Mouse (Mus musculus) erythroid progenitor cell, adult 5-6 weeks (primary cell): Measurements from ENCODE around the gene Hps3. TPM values are rescaled to one million over a fixed set of nuclear protein-coding genes. Genes with fewer than 3 reads are reported as not detected.

ENCODE experiments used
- ATAC-seq: replicated peaks from 2 replicates; pipeline ENCODE4 v1.8.0; 2016; ENCODE audit warnings: moderate number of reproducible peaks, mild to moderate bottlenecking, moderate TSS enrichment, inconsistent platforms; ENCODE audit not compliant: poor library complexity, low FRiP score, severe bottlenecking
- total RNA-seq, 2 experiments: library from RNA; stranded (forward) in 1 of 2; stranded (reverse) in 1 of 2; fragments of 150-400 nt in 1 of 2; fragments of 186-747, 209-891 nt in 1 of 2; gene quantifications; 2 replicates each; pipeline versions ENCODE4 v1.2.3 to v1.2.4; 2015 to 2017; ENCODE audit warnings: low replicate concordance in 2 of 2

The Hps3 gene
- total RNA-seq, 2 experiments from 2014 or later = 7.7 to 15.1 TPM

- no peak for ATAC-seq
These were observed 24.7 kb downstream of the Hps3 start for GRCm38 (mm10) chr3:20010464-20010863.

DNA sequence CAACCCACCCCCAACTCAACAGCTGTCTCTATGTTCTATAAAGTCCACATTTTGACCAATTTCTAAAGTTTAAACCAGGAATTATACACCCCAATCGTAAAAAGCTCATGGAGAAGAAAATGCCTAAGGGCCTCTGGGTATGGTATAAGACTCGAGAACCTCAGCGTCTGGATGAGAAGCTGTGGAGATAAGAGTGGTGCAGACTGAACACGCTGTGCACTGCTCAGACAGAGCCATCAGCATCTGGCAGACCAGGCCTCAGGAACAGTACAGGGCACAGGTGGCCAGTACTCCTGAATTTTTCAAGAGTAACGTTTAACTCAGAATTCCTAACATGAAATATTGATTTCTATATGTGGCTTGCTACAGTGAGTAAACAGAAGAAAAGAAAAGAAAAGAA is 27.4 kb downstream of the Hps3 start:
- no peak for ATAC-seq

DNA sequence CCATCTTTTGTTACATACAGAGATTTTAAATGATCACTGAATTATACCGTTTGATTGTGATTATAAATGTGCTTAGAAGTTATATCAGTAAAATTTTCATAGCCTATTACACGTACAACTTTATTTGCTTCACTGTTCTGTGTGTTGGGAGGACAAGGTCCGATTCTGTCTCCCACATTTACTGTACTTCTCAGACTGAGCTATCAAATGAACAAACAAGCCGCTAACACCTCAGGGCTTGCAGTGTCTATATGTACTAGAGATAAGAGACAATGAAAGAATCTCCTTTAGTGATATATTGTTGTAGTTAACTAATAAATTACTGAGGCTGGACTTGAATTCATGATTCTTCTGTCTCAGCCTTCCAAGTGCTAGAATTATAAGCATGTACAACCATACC is 27.8 kb downstream of the Hps3 start:
- ATAC-seq = no peak

- ATAC-seq = no peak
These were observed 29.5 kb downstream of the Hps3 start for GRCm38 (mm10) chr3:20005611-20006010.

GRCm38 (mm10) chr3:20004422-20004821 is 30.7 kb downstream of the Hps3 start:
- ATAC-seq = no peak

- no peak for ATAC-seq
These were observed 32.3 kb downstream of the Hps3 start for GRCm38 (mm10) chr3:20002786-20003185.

GRCm38 (mm10) chr3:20000806-20001205 is 34.3 kb downstream of the Hps3 start:
- ATAC-seq = no peak

DNA sequence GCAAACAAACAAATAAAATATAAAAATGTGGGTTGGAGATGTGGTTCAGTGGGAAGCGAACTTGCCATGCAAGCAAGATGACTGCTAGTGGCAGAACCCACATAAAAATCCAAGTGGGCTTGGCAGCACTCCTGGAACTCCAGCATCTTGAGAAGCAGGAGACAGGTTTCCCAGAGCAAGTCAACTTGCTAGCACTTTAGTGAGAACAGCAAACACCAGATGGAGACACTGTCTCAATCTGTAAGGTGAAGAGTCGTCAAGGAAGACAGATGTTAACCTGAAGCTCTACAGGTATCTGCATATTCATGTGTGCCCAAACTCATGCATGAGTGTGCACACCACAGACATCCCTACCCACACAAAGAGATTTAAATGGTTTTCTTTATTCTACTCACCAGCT is 35.6 kb downstream of the Hps3 start:
- ATAC-seq = no peak

- no peak for ATAC-seq
These were observed 42.7 kb downstream of the Hps3 start for GRCm38 (mm10) chr3:19992388-19992787.

GRCm38 (mm10) chr3:19990031-19990430 is 45.1 kb downstream of the Hps3 start:
- ATAC-seq = no peak

DNA sequence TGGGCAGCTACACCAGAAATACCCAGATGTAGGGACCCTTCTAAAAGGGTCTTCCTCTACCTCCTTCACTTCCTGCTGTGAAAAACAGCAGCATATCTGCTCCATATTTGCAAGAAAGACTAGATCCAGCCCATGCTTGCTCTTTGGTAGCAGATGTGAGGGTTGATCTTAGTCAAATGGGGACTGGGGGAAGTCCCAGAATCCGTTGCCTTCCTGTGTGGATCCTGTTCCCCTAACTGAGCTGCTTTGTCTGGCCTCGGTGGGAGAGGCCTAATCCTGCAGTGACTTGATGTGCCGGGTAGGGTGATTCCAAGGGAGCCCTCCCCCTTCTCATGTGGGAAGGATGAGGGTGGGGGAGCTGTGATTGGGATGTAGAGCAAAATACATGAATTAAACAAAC is 49.0 kb downstream of the Hps3 start:
- ATAC-seq = no peak

DNA sequence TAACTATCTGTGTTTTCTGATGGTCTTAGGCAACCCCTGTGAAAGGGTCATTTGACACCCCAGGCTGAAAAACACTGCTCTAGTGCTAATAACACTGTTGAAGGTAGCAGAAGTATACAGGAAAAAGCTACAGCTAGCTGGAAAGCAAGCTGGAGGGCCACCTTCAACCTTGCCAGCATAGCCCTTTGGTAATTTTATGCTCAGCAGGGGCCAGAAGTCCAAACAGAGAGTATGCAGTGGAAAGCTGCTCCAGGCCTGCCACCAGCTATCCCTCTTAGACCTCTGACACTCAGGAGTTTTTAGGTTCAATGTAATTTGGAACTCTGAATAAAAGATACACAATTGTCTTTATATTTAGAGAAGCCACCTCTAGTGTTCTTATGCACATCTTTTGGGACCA is 52.3 kb downstream of the Hps3 start:
- no peak for ATAC-seq

DNA sequence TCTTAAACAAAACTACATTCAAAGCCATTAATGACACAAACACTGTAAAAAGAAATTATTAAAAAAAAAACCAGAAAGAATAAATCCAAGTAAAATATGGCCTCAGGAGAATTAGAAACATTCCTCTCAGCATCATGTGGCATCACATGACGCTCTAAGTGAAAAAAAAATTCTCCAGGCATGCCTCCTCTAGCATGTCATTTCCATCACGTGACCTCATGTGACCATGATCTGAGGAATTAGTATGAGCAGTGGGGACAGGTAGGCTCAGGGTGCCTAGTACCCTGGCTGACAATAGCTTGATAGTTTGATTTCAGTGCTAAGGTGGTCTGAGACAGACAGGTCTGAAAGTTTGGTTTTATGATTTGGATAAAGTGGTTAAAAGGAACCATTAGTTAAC is 54.0 kb downstream of the Hps3 start:
- ATAC-seq = no peak

GRCm38 (mm10) chr3:19978474-19978873 is 56.6 kb downstream of the Hps3 start:
- no peak for ATAC-seq

DNA sequence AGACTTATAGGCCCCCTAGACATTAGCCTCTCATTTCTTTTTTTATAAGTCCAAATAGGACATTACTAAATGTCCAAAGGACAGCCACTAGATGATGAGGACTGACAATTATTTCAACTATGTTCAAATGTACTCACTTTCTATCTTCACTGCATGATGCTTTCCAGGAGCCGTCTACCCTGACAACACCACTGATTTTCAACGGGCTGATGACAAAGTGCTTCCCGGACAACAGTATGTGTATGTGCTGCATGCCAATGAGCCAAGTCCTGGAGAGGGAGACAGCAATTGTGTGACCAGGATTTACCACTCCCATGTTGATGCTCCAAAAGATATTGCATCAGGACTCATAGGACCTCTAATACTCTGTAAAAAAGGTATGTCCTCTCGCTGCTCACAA is 69.0 kb downstream of the Hps3 start:
- ATAC-seq = no peak

GRCm38 (mm10) chr3:19965239-19965638 is 69.9 kb downstream of the Hps3 start:
- no peak for ATAC-seq

- no peak for ATAC-seq
These were observed 70.4 kb downstream of the Hps3 start for GRCm38 (mm10) chr3:19964625-19965188.

DNA sequence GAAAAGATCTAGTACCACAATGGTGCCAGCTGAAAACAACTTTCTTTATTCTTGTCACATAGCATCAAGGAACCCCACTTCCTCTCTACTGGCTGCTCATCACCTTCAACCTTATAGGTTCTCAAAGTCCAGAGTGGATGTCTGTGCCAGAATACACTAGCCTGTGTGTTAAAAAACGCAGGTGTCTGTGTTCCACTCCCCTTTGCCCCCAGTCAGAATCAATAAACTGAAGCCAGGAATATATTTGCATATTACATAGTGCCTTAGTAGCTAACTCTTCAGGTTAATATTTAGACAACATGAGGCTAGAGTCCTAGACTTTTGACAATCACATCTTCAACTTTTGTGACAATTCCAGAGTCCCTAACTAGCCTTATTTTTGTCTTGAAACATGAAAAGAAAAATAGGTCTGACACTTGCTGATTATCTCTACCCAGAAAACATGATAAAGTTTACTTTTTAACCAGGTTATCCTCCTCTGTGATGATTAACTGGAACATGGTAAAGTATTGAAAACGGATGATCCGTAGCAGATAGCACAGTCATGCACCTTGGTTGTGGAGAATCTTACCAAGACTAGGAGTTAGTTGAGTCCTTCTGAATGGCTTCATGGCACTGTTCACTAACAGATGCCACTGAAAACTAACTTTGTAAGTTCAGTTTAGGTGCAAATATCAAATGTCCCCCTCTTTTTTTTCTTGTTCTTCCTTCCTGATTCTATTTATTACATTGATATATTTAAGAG is 72.2 kb downstream of the Hps3 start:
- no peak for ATAC-seq

GRCm38 (mm10) chr3:19961341-19961740 is 73.8 kb downstream of the Hps3 start:
- no peak for ATAC-seq

DNA sequence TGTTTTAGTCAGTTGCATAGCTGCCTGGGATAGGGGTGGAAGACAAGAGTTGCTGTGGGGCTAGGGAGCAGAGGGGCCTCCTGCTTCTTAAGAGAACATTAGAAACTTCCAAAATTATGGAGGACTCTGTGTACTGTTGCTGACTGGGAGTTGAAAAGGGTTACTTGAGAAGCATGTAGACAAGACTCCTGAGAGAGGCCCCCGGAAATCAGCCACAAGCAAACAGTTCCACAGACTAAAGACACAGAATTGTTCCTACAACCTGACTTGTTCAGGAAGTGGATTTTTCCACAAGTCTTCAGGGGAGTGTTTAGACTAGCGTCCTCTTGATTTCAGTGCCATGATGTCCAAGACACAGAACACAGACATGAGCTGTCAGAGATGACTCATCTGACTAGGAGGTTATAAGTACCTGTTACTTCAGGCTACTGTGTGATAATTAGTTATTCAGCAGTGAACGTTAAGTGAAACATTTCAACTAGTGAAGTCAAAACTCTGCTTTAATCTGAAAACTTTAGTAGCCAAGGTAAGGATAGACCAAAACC is 74.5 kb downstream of the Hps3 start:
- no peak for ATAC-seq

GRCm38 (mm10) chr3:19958983-19959382 is 76.1 kb downstream of the Hps3 start:
- no peak for ATAC-seq

DNA sequence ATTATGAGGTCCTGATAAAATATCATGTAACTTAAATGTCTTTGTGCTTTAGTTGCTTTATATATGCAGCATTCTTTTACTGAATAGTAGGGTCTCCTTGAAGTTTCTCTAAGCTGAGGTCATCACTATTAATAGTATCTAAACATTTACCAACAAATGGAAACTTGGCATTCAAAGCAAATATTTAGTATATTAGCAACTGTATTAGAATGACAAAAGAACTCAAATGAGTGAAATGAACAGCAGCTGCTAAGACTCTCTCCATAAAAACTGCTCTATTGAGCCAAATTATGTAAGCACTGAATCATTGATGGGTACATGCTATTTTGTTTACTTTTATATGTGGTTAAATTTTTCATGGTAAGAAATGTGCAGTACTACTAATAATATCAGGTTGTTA is 77.1 kb downstream of the Hps3 start:
- ATAC-seq = no peak
